ENCODE assay signal across 8 mouse cellular contexts in the genomic region with DNA sequence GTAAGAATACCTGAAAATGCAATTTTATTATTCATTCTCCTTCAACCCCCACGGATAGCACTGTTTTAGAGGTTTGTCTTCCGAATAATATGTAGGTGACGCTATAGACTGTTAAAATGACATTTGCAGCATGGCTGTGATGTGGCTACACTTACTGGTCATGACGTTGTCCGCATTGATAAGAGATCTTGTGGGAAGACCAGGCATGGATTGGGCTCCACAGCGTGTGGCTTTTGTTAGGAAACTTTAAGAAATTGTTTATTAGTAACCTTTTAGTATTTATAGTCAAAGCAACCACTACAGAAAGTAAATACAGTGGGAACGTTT. TPM values are rescaled to one million over a fixed set of nuclear protein-coding genes. Genes with fewer than 3 reads are reported as not detected.
DNase-seq lines count a peak whose midpoint lies in the region; ATAC-seq lines count a peak whose summit lies in the region.

No protein-coding gene starts in this region.

- no peak for ATAC-seq in embryonic facial prominence, embryonic 11.5 days (replicated peaks; ENCODE audit: insufficient number of reproducible peaks, low FRiP score, low TSS enrichment, low read depth)
- ATAC-seq in hindbrain, embryonic 15.5 days (ENCODE audit: low FRiP score, low read depth), result peak; percentile 23
- peak; percentile 22 for ATAC-seq in midbrain, embryonic 13.5 days
- no peak for ATAC-seq in megakaryocyte-erythroid progenitor cell, adult 5-6 weeks (replicated peaks; ENCODE audit: low FRiP score, low TSS enrichment, poor library complexity, severe bottlenecking)
- ATAC-seq in erythroblast, adult 5-6 weeks (replicated peaks; ENCODE audit: low FRiP score, poor library complexity, severe bottlenecking), result no peak

- peaks cover 7% of the 10 kb centered on the region; the same call in 1 of the 2 replicates for H3K4me1 ChIP-seq in embryonic facial prominence, embryonic 11.5 days (ENCODE audit: control insufficient read depth, insufficient read depth, low read length)
- peaks cover 40% of the 10 kb centered on the region for H3K4me1 ChIP-seq in hindbrain, embryonic 15.5 days (replicated peaks)
- H3K4me1 ChIP-seq in midbrain, embryonic 13.5 days (replicated peaks), result peaks cover 33% of the 10 kb centered on the region

- peak overlapping the region; percentile 63 for H3K9ac ChIP-seq in embryonic facial prominence, embryonic 11.5 days (replicated peaks; ENCODE audit: low read length)
- peak overlapping the region; percentile 59 for H3K9ac ChIP-seq in hindbrain, embryonic 15.5 days
- peak overlapping the region; percentile 67 for H3K9ac ChIP-seq in midbrain, embryonic 13.5 days (replicated peaks)

- WGBS in embryonic facial prominence, embryonic 11.5 days, result 3% methylated on average over 7 of the region's 7 CpGs
- WGBS in hindbrain, embryonic 15.5 days, result 2% methylated on average over 7 of the region's 7 CpGs
- 2% methylated on average over 7 of the region's 7 CpGs for WGBS in midbrain, embryonic 13.5 days

- intact Hi-C loops in heart, postnatal 25 days (cut with DNase I), result loop anchor here (5.0 to 10.0 kb wide), 2 partner anchors 37 to 509 kb away; no protein-coding TSS in a partner anchor

- peak overlapping the region; percentile 73 for H3K4me3 ChIP-seq in embryonic facial prominence, embryonic 11.5 days (ENCODE audit: low read depth, low read length)
- peak overlapping the region; percentile 64 for H3K4me3 ChIP-seq in hindbrain, embryonic 15.5 days
- peak overlapping the region; percentile 67 for H3K4me3 ChIP-seq in midbrain, embryonic 13.5 days (replicated peaks)

- H3K4me2 ChIP-seq in embryonic facial prominence, embryonic 11.5 days (ENCODE audit: low read depth, low read length), result peak overlapping the region; percentile 96
- peak overlapping the region; percentile 94 for H3K4me2 ChIP-seq in hindbrain, embryonic 15.5 days
- H3K4me2 ChIP-seq in midbrain, embryonic 13.5 days (replicated peaks), result peak overlapping the region; percentile 98

- H3K27ac ChIP-seq in embryonic facial prominence, embryonic 11.5 days (replicated peaks; ENCODE audit: low read depth, low read length), result peak overlapping the region; percentile 43
- H3K27ac ChIP-seq in hindbrain, embryonic 15.5 days (replicated peaks), result peak overlapping the region; percentile 84
- H3K27ac ChIP-seq in midbrain, embryonic 13.5 days, result peak overlapping the region; percentile 83

- H3K9me3 ChIP-seq in embryonic facial prominence, embryonic 11.5 days (replicated peaks; ENCODE audit: control insufficient read depth, low read length), result no peaks in the 10 kb centered on the region
- no peaks in the 10 kb centered on the region for H3K9me3 ChIP-seq in hindbrain, embryonic 15.5 days
- H3K9me3 ChIP-seq in midbrain, embryonic 13.5 days, result no peaks in the 10 kb centered on the region

- no peaks in the 10 kb centered on the region for H3K27me3 ChIP-seq in embryonic facial prominence, embryonic 11.5 days (ENCODE audit: control insufficient read depth, insufficient read depth, low read length)
- 0 out of 2 replicates have a peak, but pooled peaks cover 3% of the 10 kb centered on the region for H3K27me3 ChIP-seq in hindbrain, embryonic 15.5 days
- peaks cover 11% of the 10 kb centered on the region for H3K27me3 ChIP-seq in midbrain, embryonic 13.5 days

- DNase-seq in heart, adult 8-10 months (ENCODE audit: low spot score), result peak; percentile 28
- DNase-seq in heart, postnatal 25 days (ENCODE audit: low spot score), result no peak
- DNase-seq in embryonic facial prominence, embryonic 11.5 days (ENCODE audit: low spot score), result no peak
- DNase-seq in urinary bladder, adult 2 months (ENCODE audit: low spot score), result no peak

- H3K36me3 ChIP-seq in embryonic facial prominence, embryonic 11.5 days (replicated peaks; ENCODE audit: control insufficient read depth, insufficient read depth, low read depth, low read length), result no peaks in the 10 kb centered on the region
- no peaks in the 10 kb centered on the region for H3K36me3 ChIP-seq in hindbrain, embryonic 15.5 days
- H3K36me3 ChIP-seq in midbrain, embryonic 13.5 days, result no peaks in the 10 kb centered on the region

RNA-seq across cellular contexts. Expression of a gene that starts 2.7 kb away (rescaled TPM):
- total RNA-seq in heart, adult 8-10 months (2022), result 10 to 100 TPM; 60.6 to 71.1 (median 65.1) TPM
- 10 to 100 TPM; 57.1 to 57.9 TPM for total RNA-seq in heart, postnatal 25 days (2021)
- 3.5 and 3.6 TPM in 2 replicates for polyA plus RNA-seq in embryonic facial prominence, embryonic 11.5 days (2014; fragmentation: Nextera tagmentation; extraction: Ambion mirVana)
- polyA plus RNA-seq in hindbrain, embryonic 15.5 days (2015; fragmentation: Nextera tagmentation; extraction: Ambion mirVana), result 3.9 and 4.4 TPM in 2 replicates
- polyA plus RNA-seq in midbrain, embryonic 13.5 days (2015; fragmentation: Nextera tagmentation; extraction: Ambion mirVana), result 3.3 and 4.3 TPM in 2 replicates
- 0.07 and 4.2 TPM in 2 replicates for total RNA-seq in megakaryocyte-erythroid progenitor cell, adult 5-6 weeks (2014; fragmentation: Nextera tagmentation)
- 0.15 and 0.61 TPM in 2 replicates for total RNA-seq in megakaryocyte-erythroid progenitor cell, adult 5-6 weeks (2017)
- 5.2 and 7.5 TPM in 2 replicates for total RNA-seq in erythroblast, adult 5-6 weeks (2015; ENCODE audit: low replicate concordance)
- total RNA-seq in erythroblast, adult 5-6 weeks (2017; ENCODE audit: low replicate concordance), result 4.0 and 11.5 TPM in 2 replicates
- 28.6 and 33.4 TPM in 2 replicates for polyA plus RNA-seq in urinary bladder, adult 2 months (2012; rRNA removed)

RNA-seq across cellular contexts. Expression of a gene that starts 53.5 kb away (rescaled TPM):
- 10 to 100 TPM; 33.5 to 40.4 (median 36.9) TPM for total RNA-seq in heart, adult 8-10 months (2022)
- 10 to 100 TPM; 37.4 to 39.8 TPM for total RNA-seq in heart, postnatal 25 days (2021)
- polyA plus RNA-seq in embryonic facial prominence, embryonic 11.5 days (2014; fragmentation: Nextera tagmentation; extraction: Ambion mirVana), result 32.1 and 33.9 TPM in 2 replicates
- polyA plus RNA-seq in hindbrain, embryonic 15.5 days (2015; fragmentation: Nextera tagmentation; extraction: Ambion mirVana), result 17.5 and 21.9 TPM in 2 replicates
- polyA plus RNA-seq in midbrain, embryonic 13.5 days (2015; fragmentation: Nextera tagmentation; extraction: Ambion mirVana), result 22.6 and 25.4 TPM in 2 replicates
- 21.1 and 21.5 TPM in 2 replicates for total RNA-seq in megakaryocyte-erythroid progenitor cell, adult 5-6 weeks (2014; fragmentation: Nextera tagmentation)
- 7.8 and 18.8 TPM in 2 replicates for total RNA-seq in megakaryocyte-erythroid progenitor cell, adult 5-6 weeks (2017)
- 15.0 and 21.3 TPM in 2 replicates for total RNA-seq in erythroblast, adult 5-6 weeks (2015; ENCODE audit: low replicate concordance)
- total RNA-seq in erythroblast, adult 5-6 weeks (2017; ENCODE audit: low replicate concordance), result 11.1 and 13.0 TPM in 2 replicates
- 47.0 and 50.5 TPM in 2 replicates for polyA plus RNA-seq in urinary bladder, adult 2 months (2012; rRNA removed)

Comparison
In these comparisons a context has a peak if more than half of its experiments do, and no peak if none do; other contexts are left out.
1. ATAC-seq: peak in hindbrain, embryonic 15.5 days (single experiment) and midbrain, embryonic 13.5 days (single experiment); none in embryonic facial prominence, embryonic 11.5 days (single experiment), megakaryocyte-erythroid progenitor cell, adult 5-6 weeks (single experiment) and erythroblast, adult 5-6 weeks (single experiment).
2. Peak in every context shown above with its lines, with median percentiles within 50 percentile points of each other: H3K27ac ChIP-seq, H3K4me2 ChIP-seq, H3K4me3 ChIP-seq and H3K9ac ChIP-seq.